Comparison of ENCODE assay signal across 15 mouse cellular contexts in genomic region chr1:91897078-91897477, GRCm38 (mm10).
DNase-seq lines count a peak whose midpoint lies in the region; ATAC-seq and TF ChIP-seq lines count a peak whose summit lies in the region.
"Had no signal": no experiment of that assay in that cellular context is flagged by ENCODE, and none has a peak within 500 bp of the region (broad histone marks: within the 10 kb centered on the region; RNA-seq: fewer than 3 reads in every experiment).

No protein-coding gene starts in this region.

- H3K4me1 ChIP-seq in liver, postnatal 0 days (ENCODE audit: insufficient read depth) = no peaks in the 10 kb centered on the region
- no peaks in the 10 kb centered on the region for H3K4me1 ChIP-seq in liver, embryonic 12.5 days
- no peaks in the 10 kb centered on the region for H3K4me1 ChIP-seq in CH12.LX (ENCODE audit: control insufficient read depth in 1 of 2, insufficient read depth in 2 of 2)
- H3K4me1 ChIP-seq in cerebellum, adult 2 months (ENCODE audit: control insufficient read depth, insufficient read depth, low read length) = no peaks in the 10 kb centered on the region
- no peaks in the 10 kb centered on the region for H3K4me1 ChIP-seq in hindbrain, embryonic 10.5 days (replicated peaks)
- H3K4me1 ChIP-seq: heart, embryonic 15.5 days; liver, embryonic 13.5 days; neural tube, embryonic 12.5 days had no signal

- no peaks in the 10 kb centered on the region for H3K36me3 ChIP-seq in liver, postnatal 0 days (replicated peaks; ENCODE audit: insufficient read depth, low read length)
- H3K36me3 ChIP-seq in liver, embryonic 12.5 days = no peaks in the 10 kb centered on the region
- H3K36me3 ChIP-seq in CH12.LX (replicated peaks in 1 of 2; ENCODE audit: control insufficient read depth in 1 of 2, insufficient read depth in 1 of 2, low read length in 1 of 2) = no peaks in the 10 kb centered on the region
- no peaks in the 10 kb centered on the region for H3K36me3 ChIP-seq in hindbrain, embryonic 10.5 days
- H3K36me3 ChIP-seq: heart, embryonic 15.5 days; liver, embryonic 13.5 days; neural tube, embryonic 12.5 days had no signal

- no peak overlapping the region for H3K27ac ChIP-seq in liver, postnatal 0 days (ENCODE audit: low read depth)
- no peak overlapping the region for H3K27ac ChIP-seq in liver, embryonic 12.5 days
- H3K27ac ChIP-seq in CH12.LX (ENCODE audit: insufficient read depth, low read depth) = no peak overlapping the region
- no peak overlapping the region for H3K27ac ChIP-seq in cerebellum, adult 2 months (ENCODE audit: insufficient read depth, low read length)
- H3K27ac ChIP-seq in hindbrain, embryonic 10.5 days = no peak overlapping the region
- H3K27ac ChIP-seq: heart, embryonic 15.5 days; hindbrain, embryonic 14.5 days; liver, embryonic 13.5 days; macrophage; neural tube, embryonic 12.5 days had no signal

- ATAC-seq in liver, postnatal 0 days = no peak
- no peak for ATAC-seq in liver, embryonic 12.5 days
- ATAC-seq: midbrain, embryonic 16.5 days had no signal

- no peak overlapping the region for H3K9ac ChIP-seq in liver, postnatal 0 days (replicated peaks)
- no peak overlapping the region for H3K9ac ChIP-seq in liver, embryonic 12.5 days
- no peak overlapping the region for H3K9ac ChIP-seq in CH12.LX (ENCODE audit: insufficient read depth, low read depth)
- H3K9ac ChIP-seq: heart, embryonic 15.5 days; hindbrain, embryonic 14.5 days; liver, embryonic 13.5 days; neural tube, embryonic 12.5 days had no signal

- H3K4me3 ChIP-seq in liver, postnatal 0 days (ENCODE audit: low read depth, low read length) = no peak overlapping the region
- H3K4me3 ChIP-seq in liver, embryonic 12.5 days = no peak overlapping the region
- no peak overlapping the region for H3K4me3 ChIP-seq in CH12.LX (replicated peaks in 1 of 3; ENCODE audit: low read depth in 2 of 3, low read length in 2 of 3, poor library complexity in 1 of 3)
- H3K4me3 ChIP-seq in cerebellum, adult 2 months (replicated peaks; ENCODE audit: insufficient read depth, low read depth, low read length) = no peak overlapping the region
- H3K4me3 ChIP-seq in hindbrain, embryonic 10.5 days = no peak overlapping the region
- H3K4me3 ChIP-seq: heart, embryonic 15.5 days; liver, embryonic 13.5 days; neural tube, embryonic 12.5 days had no signal

- H3K79me2 ChIP-seq in CH12.LX (replicated peaks; ENCODE audit: control insufficient read depth, extremely low read depth, insufficient read depth, poor library complexity, severe bottlenecking) = no peaks in the 10 kb centered on the region

- no peaks in the 10 kb centered on the region for H3K27me3 ChIP-seq in liver, postnatal 0 days (ENCODE audit: insufficient read depth, low read length)
- H3K27me3 ChIP-seq in liver, embryonic 12.5 days (replicated peaks) = 0 out of 2 replicates have a peak, but pooled peaks cover 2% of the 10 kb centered on the region
- H3K27me3 ChIP-seq in CH12.LX (replicated peaks) = peaks cover 53% of the 10 kb centered on the region
- H3K27me3 ChIP-seq in cerebellum, adult 2 months (ENCODE audit: control insufficient read depth, insufficient read depth, low read length) = no peaks in the 10 kb centered on the region
- no peaks in the 10 kb centered on the region for H3K27me3 ChIP-seq in hindbrain, embryonic 10.5 days (ENCODE audit: insufficient read depth, poor library complexity, severe bottlenecking)
- H3K27me3 ChIP-seq: heart, embryonic 15.5 days; liver, embryonic 13.5 days; neural tube, embryonic 12.5 days had no signal

- TF ChIP-seq EP300 in liver, postnatal 0 days (IDR thresholded peaks at IDR 0.05; ENCODE audit: low read depth) = no peak
- no peak for TF ChIP-seq EP300 in CH12.LX (IDR thresholded peaks at IDR 0.05; ENCODE audit: low read length)

- dilution Hi-C loops in CH12.LX (cut with MboI; ENCODE audit: extremely low pct_ligation_motif_present, extremely low pct_unique_long_range_greater_than_20kb, low sequenced_read_pairs) = no loop called here

- in situ Hi-C loops in CH12.LX (cut with MboI; ENCODE audit: low pct_ligation_motif_present, low pct_unique_long_range_greater_than_20kb, low sequenced_read_pairs) = no loop called here

- no peak overlapping the region for H3K4me2 ChIP-seq in liver, postnatal 0 days (ENCODE audit: low read depth, low read length)
- no peak overlapping the region for H3K4me2 ChIP-seq in liver, embryonic 12.5 days
- no peak overlapping the region for H3K4me2 ChIP-seq in CH12.LX (ENCODE audit: insufficient read depth, low read depth, poor library complexity, severe bottlenecking)
- H3K4me2 ChIP-seq: heart, embryonic 15.5 days; hindbrain, embryonic 14.5 days; liver, embryonic 13.5 days; neural tube, embryonic 12.5 days had no signal

- TF ChIP-seq POLR2A in CH12.LX (IDR thresholded peaks at IDR 0.05; ENCODE audit: low read depth, low read length) = no peak
- no peak for TF ChIP-seq POLR2A in cerebellum, adult 2 months (IDR thresholded peaks at IDR 0.05; ENCODE audit: borderline replicate concordance, insufficient read depth, low read length)

- peak; percentile 19 for TF ChIP-seq RAD21 in CH12.LX (IDR thresholded peaks at IDR 0.05; ENCODE audit: low read depth, low read length)

- no peaks in the 10 kb centered on the region for H3K9me3 ChIP-seq in liver, postnatal 0 days (ENCODE audit: low read length)
- H3K9me3 ChIP-seq in liver, embryonic 12.5 days (replicated peaks) = no peaks in the 10 kb centered on the region
- H3K9me3 ChIP-seq in CH12.LX (replicated peaks; ENCODE audit: low read length) = peaks cover 13% of the 10 kb centered on the region
- no peaks in the 10 kb centered on the region for H3K9me3 ChIP-seq in hindbrain, embryonic 10.5 days
- H3K9me3 ChIP-seq: heart, embryonic 15.5 days; liver, embryonic 13.5 days; neural tube, embryonic 12.5 days had no signal

- no peak for DNase-seq in liver, postnatal 0 days
- DNase-seq in CH12.LX (ENCODE audit: extremely low read depth) (peak; percentile 17), NIH3T3 (ENCODE audit: low read depth) (peak; percentile 44)
- peak; percentile 28 for DNase-seq in thymus, postnatal 14 days
- no peak for DNase-seq in cerebellum, adult 2 months
- no peak for DNase-seq in hindbrain, embryonic 10.5 days (ENCODE audit: low spot score)
- DNase-seq: cerebellum, postnatal 25 days; kidney, adult 8-10 months; liver, embryonic 13.5 days had no signal

- TF ChIP-seq CTCF in liver, postnatal 0 days (IDR thresholded peaks at IDR 0.05; ENCODE audit: low read depth) = peak; percentile 37; the same call in 1 of the 2 replicates
- TF ChIP-seq CTCF in CH12.LX (conservative IDR thresholded peaks at IDR 0.05 in 1 of 2, IDR thresholded peaks at IDR 0.05 in 1 of 2; ENCODE audit: low read depth in 2 of 2, low read length in 2 of 2) = peak in 1 of 2 experiments; percentile 59; a peak in 2 of 4 replicates
- no peak for TF ChIP-seq CTCF in cerebellum, adult 2 months (IDR thresholded peaks at IDR 0.05; ENCODE audit: borderline replicate concordance, insufficient read depth, low read depth, low read length)

- 73% methylated on average over 2 of the region's 2 CpGs for WGBS in liver, postnatal 0 days (ENCODE audit: insufficient replicate concordance)
- WGBS in liver, embryonic 12.5 days (ENCODE audit: insufficient replicate concordance) = 65% methylated on average over 2 of the region's 2 CpGs
- WGBS in cerebellum, adult 2 months = 60% methylated on average over 2 of the region's 2 CpGs
- 89% methylated on average over 2 of the region's 2 CpGs for WGBS in hindbrain, embryonic 10.5 days

TF ChIP-seq in CH12.LX, 34 proteins besides CTCF, POLR2A, EP300 and RAD21:
- TF ChIP-seq SMC3 (IDR thresholded peaks at IDR 0.05; ENCODE audit: low read depth, low read length) (peak; percentile 58), RCOR1 (conservative IDR thresholded peaks at IDR 0.05; ENCODE audit: low read depth, low read length) (no peak)

Comparison
In these comparisons a context has a peak if more than half of its experiments do, and no peak if none do; other contexts are left out.
1. DNase-seq: peak in CH12.LX (single experiment), NIH3T3 (single experiment) and thymus, postnatal 14 days (single experiment); none in liver, postnatal 0 days (single experiment), cerebellum, adult 2 months (0 of 2) and hindbrain, embryonic 10.5 days (single experiment).